Comparison of ENCODE assay signal across 8 mouse cellular contexts in the genomic region with DNA sequence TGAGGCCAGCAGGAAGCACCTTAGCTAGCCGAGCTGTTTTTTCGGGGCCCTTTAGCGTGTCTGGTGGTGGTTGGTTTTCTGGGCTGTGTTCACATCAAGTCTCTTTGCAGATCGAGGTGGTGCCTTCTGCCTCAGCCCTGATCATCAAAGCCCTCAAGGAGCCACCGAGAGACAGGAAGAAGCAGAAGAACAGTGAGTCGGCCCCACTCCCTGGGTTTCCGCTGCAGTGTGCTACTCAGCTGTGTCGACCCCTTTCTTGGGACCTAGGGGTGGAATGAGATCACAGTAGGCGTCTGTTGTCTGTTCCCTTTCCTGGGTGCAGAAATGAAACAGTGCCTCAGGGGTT. TPM values are rescaled to one million over a fixed set of nuclear protein-coding genes. Genes with fewer than 3 reads are reported as not detected.
DNase-seq lines count a peak whose midpoint lies in the region; ATAC-seq lines count a peak whose summit lies in the region.

No protein-coding gene starts in this region.

- H3K9me3 ChIP-seq in kidney, embryonic 14.5 days (ENCODE audit: control insufficient read depth, low read length): no peaks in the 10 kb centered on the region
- no peaks in the 10 kb centered on the region for H3K9me3 ChIP-seq in intestine, embryonic 14.5 days (ENCODE audit: control insufficient read depth, low read length)
- H3K9me3 ChIP-seq in neural tube, embryonic 14.5 days (ENCODE audit: control insufficient read depth, low read length): no peaks in the 10 kb centered on the region

- H3K27me3 ChIP-seq in kidney, embryonic 14.5 days (ENCODE audit: control insufficient read depth, insufficient read depth, low read length): no peaks in the 10 kb centered on the region
- H3K27me3 ChIP-seq in intestine, embryonic 14.5 days (replicated peaks; ENCODE audit: control insufficient read depth, insufficient read depth, low read length): no peaks in the 10 kb centered on the region
- no peaks in the 10 kb centered on the region for H3K27me3 ChIP-seq in neural tube, embryonic 14.5 days (ENCODE audit: control insufficient read depth, insufficient read depth, low read length)

- 4% methylated on average over 9 of the region's 9 CpGs for WGBS in kidney, embryonic 14.5 days
- 7% methylated on average over 9 of the region's 9 CpGs for WGBS in intestine, embryonic 14.5 days
- 10% methylated on average over 9 of the region's 9 CpGs for WGBS in neural tube, embryonic 14.5 days

- H3K4me1 ChIP-seq in kidney, embryonic 14.5 days (ENCODE audit: control insufficient read depth, insufficient read depth, low read length): peaks cover 27% of the 10 kb centered on the region
- peaks cover 37% of the 10 kb centered on the region for H3K4me1 ChIP-seq in intestine, embryonic 14.5 days (replicated peaks; ENCODE audit: control insufficient read depth, insufficient read depth, low read length)
- H3K4me1 ChIP-seq in neural tube, embryonic 14.5 days (ENCODE audit: control insufficient read depth, insufficient read depth, low read length): peaks cover 28% of the 10 kb centered on the region

- H3K27ac ChIP-seq in kidney, embryonic 14.5 days (ENCODE audit: low read depth, low read length): peak overlapping the region; percentile 94; the same call in 1 of the 2 replicates
- peak overlapping the region; percentile 90 for H3K27ac ChIP-seq in intestine, embryonic 14.5 days (ENCODE audit: low read depth)
- H3K27ac ChIP-seq in neural tube, embryonic 14.5 days (ENCODE audit: low read depth, low read length): no peak overlapping the region

- peaks cover 24% of the 10 kb centered on the region for H3K36me3 ChIP-seq in kidney, embryonic 14.5 days (ENCODE audit: control insufficient read depth, insufficient read depth, low read length)
- peaks cover 26% of the 10 kb centered on the region for H3K36me3 ChIP-seq in intestine, embryonic 14.5 days (ENCODE audit: control insufficient read depth, insufficient read depth, low read length)
- H3K36me3 ChIP-seq in neural tube, embryonic 14.5 days (ENCODE audit: control insufficient read depth, insufficient read depth, low read length): peaks cover 12% of the 10 kb centered on the region

- H3K4me3 ChIP-seq in kidney, embryonic 14.5 days (ENCODE audit: low read length): peak overlapping the region; percentile 97
- peak overlapping the region; percentile 95 for H3K4me3 ChIP-seq in intestine, embryonic 14.5 days (ENCODE audit: low read depth, low read length)
- H3K4me3 ChIP-seq in neural tube, embryonic 14.5 days (ENCODE audit: low read depth, low read length): peak overlapping the region; percentile 73

- no peak for ATAC-seq in kidney, embryonic 14.5 days (ENCODE audit: low FRiP score, low TSS enrichment)
- peak; percentile 12 for ATAC-seq in activated CD4-positive, CD25-positive, alpha-beta regulatory T cell, adult 4 months
- no peak for ATAC-seq in intestine, embryonic 14.5 days (replicated peaks; ENCODE audit: low FRiP score, low TSS enrichment, low read depth)
- no peak for ATAC-seq in neural tube, embryonic 14.5 days (ENCODE audit: low read depth)
- ATAC-seq in erythroid progenitor cell, adult 5-6 weeks (replicated peaks; ENCODE audit: low FRiP score, poor library complexity, severe bottlenecking): no peak

- no peak for DNase-seq in kidney, adult 9 months
- no peak for DNase-seq in intestine, embryonic 14.5 days (ENCODE audit: low spot score)
- no peak for DNase-seq in MN1 (ENCODE audit: low spot score)
- no peak for DNase-seq in adrenal gland, postnatal 25 days

- peak overlapping the region; percentile 57 for H3K4me2 ChIP-seq in kidney, embryonic 14.5 days (replicated peaks; ENCODE audit: low read depth, low read length)
- H3K4me2 ChIP-seq in intestine, embryonic 14.5 days (ENCODE audit: low read length): peak overlapping the region; percentile 71
- peak overlapping the region; percentile 99 for H3K4me2 ChIP-seq in neural tube, embryonic 14.5 days (ENCODE audit: low read depth, low read length)

- peak overlapping the region; percentile 81 for H3K9ac ChIP-seq in kidney, embryonic 14.5 days (ENCODE audit: low read depth, low read length)
- H3K9ac ChIP-seq in intestine, embryonic 14.5 days (ENCODE audit: low read length): peak overlapping the region; percentile 99
- H3K9ac ChIP-seq in neural tube, embryonic 14.5 days (replicated peaks; ENCODE audit: low read depth, low read length): peak overlapping the region; percentile 83

RNA-seq across cellular contexts. Expression of a gene that starts 1.4 kb away (rescaled TPM):
- 5.8 and 8.8 TPM in 2 replicates for polyA plus RNA-seq in kidney, embryonic 14.5 days (2014; fragmentation: Nextera tagmentation; extraction: Ambion mirVana)
- 1 to 10 TPM; 4.1 to 4.7 TPM for polyA plus RNA-seq in activated CD4-positive, CD25-positive, alpha-beta regulatory T cell, adult 4 months (2017; shearing (Covaris generic))
- polyA plus RNA-seq in intestine, embryonic 14.5 days (2014; fragmentation: Nextera tagmentation; extraction: Ambion mirVana): 7.0 and 7.9 TPM in 2 replicates
- polyA plus RNA-seq in neural tube, embryonic 14.5 days (2014; fragmentation: Nextera tagmentation; extraction: Ambion mirVana): 19.3 and 22.8 TPM in 2 replicates
- total RNA-seq in erythroid progenitor cell, adult 5-6 weeks (2015; ENCODE audit: low replicate concordance): 3.8 TPM in 1 of 2 replicates, not detected in the other
- total RNA-seq in erythroid progenitor cell, adult 5-6 weeks (2017; ENCODE audit: low replicate concordance): 0.30 and 1.0 TPM in 2 replicates
- 17.4 and 28.7 TPM in 2 replicates for total RNA-seq in adrenal gland, postnatal 25 days (2021)

RNA-seq across cellular contexts. Expression of a gene that starts 1.5 kb away (rescaled TPM):
- polyA plus RNA-seq in kidney, embryonic 14.5 days (2014; fragmentation: Nextera tagmentation; extraction: Ambion mirVana): 249 and 308 TPM in 2 replicates
- polyA plus RNA-seq in activated CD4-positive, CD25-positive, alpha-beta regulatory T cell, adult 4 months (2017; shearing (Covaris generic)): 100 to 1,000 TPM in 1 of 2 experiments, 10 to 100 TPM in 1; 52.9 to 648 TPM
- 259 and 272 TPM in 2 replicates for polyA plus RNA-seq in intestine, embryonic 14.5 days (2014; fragmentation: Nextera tagmentation; extraction: Ambion mirVana)
- polyA plus RNA-seq in neural tube, embryonic 14.5 days (2014; fragmentation: Nextera tagmentation; extraction: Ambion mirVana): 99.4 and 113 TPM in 2 replicates
- total RNA-seq in erythroid progenitor cell, adult 5-6 weeks (2015; ENCODE audit: low replicate concordance): 414 and 420 TPM in 2 replicates
- total RNA-seq in erythroid progenitor cell, adult 5-6 weeks (2017; ENCODE audit: low replicate concordance): 266 and 285 TPM in 2 replicates
- total RNA-seq in adrenal gland, postnatal 25 days (2021): 133 and 250 TPM in 2 replicates

RNA-seq across cellular contexts. Expression of a gene that starts 19.0 kb away (rescaled TPM):
- 19.0 and 21.1 TPM in 2 replicates for polyA plus RNA-seq in kidney, embryonic 14.5 days (2014; fragmentation: Nextera tagmentation; extraction: Ambion mirVana)
- 1 to 10 TPM; 2.3 to 2.9 TPM for polyA plus RNA-seq in activated CD4-positive, CD25-positive, alpha-beta regulatory T cell, adult 4 months (2017; shearing (Covaris generic))
- polyA plus RNA-seq in intestine, embryonic 14.5 days (2014; fragmentation: Nextera tagmentation; extraction: Ambion mirVana): 10.3 and 13.6 TPM in 2 replicates
- 17.6 and 21.2 TPM in 2 replicates for polyA plus RNA-seq in neural tube, embryonic 14.5 days (2014; fragmentation: Nextera tagmentation; extraction: Ambion mirVana)
- 1.3 and 2.2 TPM in 2 replicates for total RNA-seq in erythroid progenitor cell, adult 5-6 weeks (2015; ENCODE audit: low replicate concordance)
- 1.0 and 2.0 TPM in 2 replicates for total RNA-seq in erythroid progenitor cell, adult 5-6 weeks (2017; ENCODE audit: low replicate concordance)
- 15.0 and 24.4 TPM in 2 replicates for total RNA-seq in adrenal gland, postnatal 25 days (2021)
